Mouse (Mus musculus) liver, postnatal 0 days (tissue): ENCODE data around the gene Tiam1. TPM values are rescaled to one million over a fixed set of nuclear protein-coding genes. Genes with fewer than 3 reads are reported as not detected.

Experiments used
- ATAC-seq: fragments of 200-750 bp; cut with Nextera tagmentation; 2 replicates; pipeline ENCODE4 v1.8.0; 2017; ENCODE audit warnings: mild to moderate bottlenecking, moderate library complexity
- DNase-seq: peaks from one replicate; pipeline ENCODE4 v3.0.0-alpha.2; 2016
- H3K27ac ChIP-seq: fragments of 300-500 bp; sonication (generic); 2 replicates; pipeline ENCODE4 v1.5.1; 2014; ENCODE audit warnings: antibody characterized with exemption, moderate library complexity, mild to moderate bottlenecking, low read depth
- H3K27me3 ChIP-seq: fragments of 300-500 bp; sonication (generic); 2 replicates; pipeline ENCODE4 v1.6.1; 2014; ENCODE audit warnings: low read length, control low read depth, mixed read lengths; ENCODE audit not compliant: insufficient read depth
- H3K36me3 ChIP-seq: fragments of 300-500 bp; sonication (generic); replicated peaks from 2 replicates; pipeline ENCODE4 v1.6.1; 2014; ENCODE audit warnings: mild to moderate bottlenecking, control low read depth, low read length, moderate library complexity, mixed read lengths; ENCODE audit not compliant: insufficient read depth
- H3K4me1 ChIP-seq: fragments of 300-500 bp; sonication (generic); 2 replicates; pipeline ENCODE4 v1.6.1; 2014; ENCODE audit warnings: antibody characterized with exemption, mild to moderate bottlenecking, control low read depth; ENCODE audit not compliant: insufficient read depth
- H3K4me2 ChIP-seq: fragments of 300-500 bp; sonication (generic); 2 replicates; pipeline ENCODE4 v1.6.1; 2014; ENCODE audit warnings: low read depth, mild to moderate bottlenecking, low read length, moderate library complexity, mixed read lengths
- H3K4me3 ChIP-seq: fragments of 300-500 bp; sonication (generic); 2 replicates; pipeline ENCODE4 v1.5.1; 2014; ENCODE audit warnings: low read depth, low read length
- H3K9ac ChIP-seq: fragments of 300-500 bp; sonication (generic); replicated peaks from 2 replicates; pipeline ENCODE4 v1.6.1; 2014; ENCODE audit warnings: mild to moderate bottlenecking, moderate library complexity
- H3K9me3 ChIP-seq: fragments of 300-500 bp; sonication (generic); 2 replicates; pipeline ENCODE4 v1.6.1; 2016; ENCODE audit warnings: mild to moderate bottlenecking, control low read depth, low read length, mixed read lengths
- CTCF ChIP-seq: sonication (generic); IDR thresholded peaks from 2 replicates; pipeline ENCODE4 v1.5.1; 2016; ENCODE audit warnings: antibody characterized with exemption, low read depth
- EP300 ChIP-seq: IDR thresholded peaks from 2 replicates; pipeline ENCODE4 v1.6.1; 2016; ENCODE audit warnings: antibody characterized with exemption, low read depth, mild to moderate bottlenecking
- WGBS: fragments of 180-500 bp; shearing (Covaris S2); extraction: QIAGEN DNeasy Blood & Tissue Kit; methylation state at CpG from one replicate; pipeline ENCODE4 v1.1.7; 2014; ENCODE audit not compliant: insufficient replicate concordance; 5-methylcytosine and 5-hydroxymethylcytosine counted together
- polyA plus RNA-seq: library from polyadenylated mRNA; unstranded; fragments of >200 nt; fragmentation: Nextera tagmentation; extraction: Ambion mirVana; gene quantifications from 2 replicates; pipeline ENCODE4 v1.2.1, GENCODE M21; 2015

Tiam1 gene
- polyA plus RNA-seq, 1 experiment from 2014 or later: 3.2 TPM

GRCm38 (mm10) chr16:90142247-90142573 lies 1.4 kb downstream of the Tiam1 start:
- Histone ChIP-seq H3K4me3 (peak overlapping the region; percentile 58), H3K4me1 (peaks cover 26% of the 10 kb centered on the region), H3K9ac (peak overlapping the region; percentile 12), H3K27me3 (peaks cover 7% of the 10 kb centered on the region; the same call in 1 of the 2 replicates), H3K36me3 (no peaks in the 10 kb centered on the region), H3K27ac (no peak overlapping the region), H3K9me3 (no peaks in the 10 kb centered on the region), H3K4me2 (peak overlapping the region; percentile 96)
- no peak for DNase-seq
- TF ChIP-seq CTCF (no peak), EP300 (no peak)
- no peak for ATAC-seq
- 5% methylated on average over 20 of the region's 20 CpGs for WGBS

- Histone ChIP-seq H3K9ac (no peak overlapping the region), H3K4me2 (peak overlapping the region; percentile 96)
- ATAC-seq: no peak
Measured at GRCm38 (mm10) chr16:90141556-90141955, 2.0 kb downstream of the Tiam1 start.

GRCm38 (mm10) chr16:90140571-90140970 lies 3.0 kb downstream of the Tiam1 start:
- Histone ChIP-seq H3K36me3 (no peaks in the 10 kb centered on the region), H3K4me3 (no peak overlapping the region), H3K9me3 (no peaks in the 10 kb centered on the region), H3K27ac (no peak overlapping the region), H3K4me2 (no peak overlapping the region), H3K4me1 (peaks cover 26% of the 10 kb centered on the region), H3K9ac (no peak overlapping the region), H3K27me3 (peaks cover 7% of the 10 kb centered on the region; the same call in 1 of the 2 replicates)
- no peak for DNase-seq
- TF ChIP-seq CTCF (no peak), EP300 (no peak)
- no peak for ATAC-seq
- 92% methylated on average over 10 of the region's 10 CpGs for WGBS

More at GRCm38 (mm10) chr16:90141556-90141955, 2.0 kb downstream of the Tiam1 start:
- peaks cover 26% of the 10 kb centered on the region for H3K4me1 ChIP-seq
- H3K27ac ChIP-seq: no peak overlapping the region
- WGBS: 47% methylated on average over 9 of the region's 9 CpGs
- DNase-seq: no peak
- H3K4me3 ChIP-seq: 0 out of 2 replicates have a peak overlapping the region, but pooled peaks have one; percentile 58
- TF ChIP-seq CTCF (no peak), EP300 (no peak)
- H3K9me3 ChIP-seq: no peaks in the 10 kb centered on the region
- H3K36me3 ChIP-seq: no peaks in the 10 kb centered on the region
- H3K27me3 ChIP-seq: peaks cover 7% of the 10 kb centered on the region; the same call in 1 of the 2 replicates

GRCm38 (mm10) chr16:90139696-90140095 lies 3.9 kb downstream of the Tiam1 start:
- H3K9me3 ChIP-seq: no peaks in the 10 kb centered on the region
- no peak for DNase-seq

GRCm38 (mm10) chr16:90138151-90138550 lies 5.4 kb downstream of the Tiam1 start:
- H3K4me1 ChIP-seq: peaks cover 13% of the 10 kb centered on the region
- no peak overlapping the region for H3K27ac ChIP-seq
- no peaks in the 10 kb centered on the region for H3K36me3 ChIP-seq
- WGBS: 43% methylated on average over 12 of the region's 12 CpGs
- H3K27me3 ChIP-seq: peaks cover 7% of the 10 kb centered on the region; the same call in 1 of the 2 replicates
- H3K4me3 ChIP-seq: peak overlapping the region; percentile 29
- no peak for TF ChIP-seq EP300
- no peak for TF ChIP-seq CTCF
- H3K9me3 ChIP-seq: no peaks in the 10 kb centered on the region
- peak overlapping the region; percentile 61 for H3K4me2 ChIP-seq
- H3K9ac ChIP-seq: no peak overlapping the region
- DNase-seq (no peak), ATAC-seq (no peak)

More at GRCm38 (mm10) chr16:90139696-90140095, 3.9 kb downstream of the Tiam1 start:
- Histone ChIP-seq H3K4me1 (peaks cover 25% of the 10 kb centered on the region), H3K4me3 (no peak overlapping the region), H3K36me3 (no peaks in the 10 kb centered on the region), H3K27me3 (peaks cover 7% of the 10 kb centered on the region; the same call in 1 of the 2 replicates), H3K4me2 (no peak overlapping the region), H3K9ac (no peak overlapping the region), H3K27ac (no peak overlapping the region)
- TF ChIP-seq CTCF: no peak
- no peak for TF ChIP-seq EP300
- no peak for ATAC-seq
- WGBS: 39% methylated on average over 9 of the region's 9 CpGs

GRCm38 (mm10) chr16:90137175-90137574 lies 6.4 kb downstream of the Tiam1 start:
- H3K9ac ChIP-seq: no peak overlapping the region
- peaks cover 3% of the 10 kb centered on the region for H3K4me1 ChIP-seq
- no peaks in the 10 kb centered on the region for H3K9me3 ChIP-seq
- DNase-seq: no peak
- H3K36me3 ChIP-seq: no peaks in the 10 kb centered on the region
- no peak for ATAC-seq
- H3K4me3 ChIP-seq: peak overlapping the region; percentile 29
- peaks cover under 1% of the 10 kb centered on the region; the same call in 1 of the 2 replicates for H3K27me3 ChIP-seq
- no peak for TF ChIP-seq CTCF
- no peak for TF ChIP-seq EP300
- no peak overlapping the region for H3K27ac ChIP-seq
- WGBS: 60% methylated on average over 17 of the region's 23 CpGs
- peak overlapping the region; percentile 61 for H3K4me2 ChIP-seq
